Mouse (Mus musculus): ENCODE measurements around the gene Cep78.

GRCm38 (mm10) chr19:15962313-15962712 is 22.5 kb downstream of the Cep78 start:
- no peak for TF ChIP-seq CTCF (IDR thresholded peaks at IDR 0.05; ENCODE audit: low read depth)
- no peak for TF ChIP-seq EP300 (optimal IDR thresholded peaks at IDR 0.05)
